Mouse (Mus musculus): Measurements from ENCODE around the gene Med6. TPM values are rescaled to one million over a fixed set of nuclear protein-coding genes. Genes with fewer than 3 reads are reported as not detected.

Med6 gene
- polyA plus RNA-seq, 1 experiment: 32.7 TPM

GRCm38 (mm10) chr12:81623377-81623776 is 28.6 kb upstream of the Med6 start:
- DNase-seq (ENCODE audit: low read depth): no peak
- no peak for TF ChIP-seq POLR2A (IDR thresholded peaks at IDR 0.05; ENCODE audit: borderline replicate concordance, extremely low read depth, insufficient read depth, insufficient read length, poor library complexity, severe bottlenecking)
- TF ChIP-seq CTCF (IDR thresholded peaks at IDR 0.05; ENCODE audit: borderline replicate concordance, extremely low read depth, insufficient read depth, insufficient read length): no peak

- DNase-seq (ENCODE audit: low read depth): peak; percentile 85
- peak; percentile 88 for TF ChIP-seq CTCF (IDR thresholded peaks at IDR 0.05; ENCODE audit: borderline replicate concordance, extremely low read depth, insufficient read depth, insufficient read length)
- TF ChIP-seq POLR2A (IDR thresholded peaks at IDR 0.05; ENCODE audit: borderline replicate concordance, extremely low read depth, insufficient read depth, insufficient read length, poor library complexity, severe bottlenecking): no peak
Measured at GRCm38 (mm10) chr12:81619302-81619701, 24.5 kb upstream of the Med6 start.

- TF ChIP-seq POLR2A (IDR thresholded peaks at IDR 0.05; ENCODE audit: borderline replicate concordance, extremely low read depth, insufficient read depth, insufficient read length, poor library complexity, severe bottlenecking): no peak
- no peak for TF ChIP-seq CTCF (IDR thresholded peaks at IDR 0.05; ENCODE audit: borderline replicate concordance, extremely low read depth, insufficient read depth, insufficient read length)
- no peak for DNase-seq (ENCODE audit: low read depth)
Measured at GRCm38 (mm10) chr12:81616980-81617379, 22.2 kb upstream of the Med6 start.

- no peak for TF ChIP-seq POLR2A (IDR thresholded peaks at IDR 0.05; ENCODE audit: borderline replicate concordance, extremely low read depth, insufficient read depth, insufficient read length, poor library complexity, severe bottlenecking)
- TF ChIP-seq CTCF (IDR thresholded peaks at IDR 0.05; ENCODE audit: borderline replicate concordance, extremely low read depth, insufficient read depth, insufficient read length): no peak
- DNase-seq (ENCODE audit: low read depth): no peak
Measured at GRCm38 (mm10) chr12:81615807-81616206, 21.0 kb upstream of the Med6 start.

- TF ChIP-seq CTCF (IDR thresholded peaks at IDR 0.05; ENCODE audit: borderline replicate concordance, extremely low read depth, insufficient read depth, insufficient read length) (no peak), POLR2A (IDR thresholded peaks at IDR 0.05; ENCODE audit: borderline replicate concordance, extremely low read depth, insufficient read depth, insufficient read length, poor library complexity, severe bottlenecking) (no peak)
- DNase-seq (ENCODE audit: low read depth): no peak
Measured at GRCm38 (mm10) chr12:81609445-81609844, 14.6 kb upstream of the Med6 start.

GRCm38 (mm10) chr12:81604995-81605784 is 10.4 kb upstream of the Med6 start:
- no peak for DNase-seq (ENCODE audit: low read depth)

GRCm38 (mm10) chr12:81596547-81597262 is 1.9 kb upstream of the Med6 start:
- TF ChIP-seq CTCF (IDR thresholded peaks at IDR 0.05; ENCODE audit: borderline replicate concordance, extremely low read depth, insufficient read depth, insufficient read length) (no peak), POLR2A (IDR thresholded peaks at IDR 0.05; ENCODE audit: borderline replicate concordance, extremely low read depth, insufficient read depth, insufficient read length, poor library complexity, severe bottlenecking) (no peak)
- DNase-seq (ENCODE audit: low read depth): no peak

More at GRCm38 (mm10) chr12:81604995-81605784, 10.4 kb upstream of the Med6 start:
- no peak for TF ChIP-seq POLR2A (IDR thresholded peaks at IDR 0.05; ENCODE audit: borderline replicate concordance, extremely low read depth, insufficient read depth, insufficient read length, poor library complexity, severe bottlenecking)
- TF ChIP-seq CTCF (IDR thresholded peaks at IDR 0.05; ENCODE audit: borderline replicate concordance, extremely low read depth, insufficient read depth, insufficient read length): no peak

GRCm38 (mm10) chr12:81568374-81568773 is 26.4 kb downstream of the Med6 start, which contains the start of gene Adam21:
Gene Adam21, minus strand, starts transcription at chr12:81568474.
- DNase-seq (ENCODE audit: low read depth): no peak
- TF ChIP-seq POLR2A (IDR thresholded peaks at IDR 0.05; ENCODE audit: borderline replicate concordance, extremely low read depth, insufficient read depth, insufficient read length, poor library complexity, severe bottlenecking) (no peak), CTCF (IDR thresholded peaks at IDR 0.05; ENCODE audit: borderline replicate concordance, extremely low read depth, insufficient read depth, insufficient read length) (no peak)

- TF ChIP-seq POLR2A (IDR thresholded peaks at IDR 0.05; ENCODE audit: borderline replicate concordance, extremely low read depth, insufficient read depth, insufficient read length, poor library complexity, severe bottlenecking) (no peak), CTCF (IDR thresholded peaks at IDR 0.05; ENCODE audit: borderline replicate concordance, extremely low read depth, insufficient read depth, insufficient read length) (no peak)
- DNase-seq (ENCODE audit: low read depth): no peak
Measured at GRCm38 (mm10) chr12:81567931-81568330, 26.9 kb downstream of the Med6 start.

GRCm38 (mm10) chr12:81564173-81564572 is 30.6 kb downstream of the Med6 start:
- DNase-seq (ENCODE audit: low read depth): no peak
- TF ChIP-seq POLR2A (IDR thresholded peaks at IDR 0.05; ENCODE audit: borderline replicate concordance, extremely low read depth, insufficient read depth, insufficient read length, poor library complexity, severe bottlenecking) (no peak), CTCF (IDR thresholded peaks at IDR 0.05; ENCODE audit: borderline replicate concordance, extremely low read depth, insufficient read depth, insufficient read length) (no peak)

GRCm38 (mm10) chr12:81549286-81549685 is 45.5 kb downstream of the Med6 start:
- TF ChIP-seq POLR2A (IDR thresholded peaks at IDR 0.05; ENCODE audit: borderline replicate concordance, extremely low read depth, insufficient read depth, insufficient read length, poor library complexity, severe bottlenecking) (no peak), CTCF (IDR thresholded peaks at IDR 0.05; ENCODE audit: borderline replicate concordance, extremely low read depth, insufficient read depth, insufficient read length) (no peak)
- no peak for DNase-seq (ENCODE audit: low read depth)

All from brain, embryonic 14.5 days (tissue).